Mouse (Mus musculus) ES-E14 (cell line): ENCODE results near the gene Gabbr2. TPM values are rescaled to one million over a fixed set of nuclear protein-coding genes. Genes with fewer than 3 reads are reported as not detected.

Experiments
- DNase-seq: peaks from one replicate; pipeline ENCODE4 v3.0.0-alpha.2; 2013; ENCODE audit warnings: low read depth, low spot score
- H3K27ac ChIP-seq: 2 replicates; pipeline ENCODE4 v1.5.1; 2012; ENCODE audit warnings: low read depth, mild to moderate bottlenecking, low read length, moderate library complexity, mixed read lengths; ENCODE audit not compliant: poor library complexity, insufficient read depth, severe bottlenecking
- H3K36me3 ChIP-seq: 2 replicates; pipeline ENCODE4 v1.6.1; 2012; ENCODE audit warnings: mild to moderate bottlenecking, low read length, moderate library complexity, mixed read lengths; ENCODE audit not compliant: control insufficient read depth, poor library complexity, insufficient read depth, severe bottlenecking
- H3K4me1 ChIP-seq, 2 experiments: fragments of 150-350 bp in 1 of 2; sonication (generic) in 1 of 2; 2 replicates each; pipeline ENCODE4 v1.6.1; 2012; ENCODE audit warnings: low read length in 2 of 2, mild to moderate bottlenecking in 1 of 2, mixed read lengths in 1 of 2; ENCODE audit not compliant: control insufficient read depth in 2 of 2, insufficient read depth in 2 of 2, poor library complexity in 1 of 2
- H3K4me3 ChIP-seq, 2 experiments: fragments of 150-350 bp in 1 of 2; sonication (generic) in 1 of 2; 2 replicates each; pipeline ENCODE4 v1.5.1; 2012; ENCODE audit warnings: low read length in 2 of 2, low read depth in 1 of 2, mild to moderate bottlenecking in 1 of 2, mixed read lengths in 1 of 2; ENCODE audit not compliant: insufficient read depth in 1 of 2, poor library complexity in 1 of 2, severe bottlenecking in 1 of 2
- H3K9ac ChIP-seq: 2 replicates; pipeline ENCODE4 v1.6.1; 2012; ENCODE audit warnings: low read depth, mild to moderate bottlenecking, low read length, mixed read lengths; ENCODE audit not compliant: poor library complexity, insufficient read depth, severe bottlenecking
- H3K9me3 ChIP-seq: fragments of 150-350 bp; sonication (generic); 2 replicates; pipeline ENCODE4 v1.6.1; 2012; ENCODE audit warnings: low read depth, mild to moderate bottlenecking, low read length; ENCODE audit not compliant: control insufficient read depth, insufficient read depth
- CHD2 ChIP-seq: IDR thresholded peaks from 2 replicates; pipeline ENCODE4 v1.6.1; 2014; ENCODE audit warnings: mild to moderate bottlenecking, low read depth, low read length, inconsistent platforms
- HCFC1 ChIP-seq: IDR thresholded peaks from 2 replicates; pipeline ENCODE4 v1.6.1; 2012; ENCODE audit warnings: low read length, inconsistent platforms, borderline replicate concordance; ENCODE audit not compliant: insufficient read depth
- MAFK ChIP-seq: IDR thresholded peaks from 2 replicates; pipeline ENCODE4 v1.6.1; 2014; ENCODE audit warnings: mild to moderate bottlenecking, low read depth, low read length, inconsistent platforms; ENCODE audit not compliant: insufficient read depth
- ZC3H11A ChIP-seq: IDR thresholded peaks from 2 replicates; pipeline ENCODE4 v1.6.1; 2012; ENCODE audit warnings: low read depth, mild to moderate bottlenecking, inconsistent platforms, low read length, borderline replicate concordance
- ZNF384 ChIP-seq: IDR thresholded peaks from 2 replicates; pipeline ENCODE4 v1.6.1; 2012; ENCODE audit warnings: low read depth, low read length, inconsistent platforms
- in situ Hi-C, 2 experiments: fragments of 600-800 bp; cut with MboI; formaldehyde crosslinking; loops; one replicate each; pipeline ENCODE4 v1.15.1; 2025; ENCODE audit warnings: low sequenced_read_pairs in 2 of 2, inconsistent platforms in 1 of 2; ENCODE audit not compliant: unreplicated experiment in 2 of 2
- total RNA-seq: library from RNA; depleted of rRNA; stranded (reverse); fragments of 300-350 nt; gene quantifications from 2 replicates; pipeline ENCODE4 v1.2.3, GENCODE M21; 2012

Gene Gabbr2
- total RNA-seq, 1 experiment: 0.09 TPM

DNA sequence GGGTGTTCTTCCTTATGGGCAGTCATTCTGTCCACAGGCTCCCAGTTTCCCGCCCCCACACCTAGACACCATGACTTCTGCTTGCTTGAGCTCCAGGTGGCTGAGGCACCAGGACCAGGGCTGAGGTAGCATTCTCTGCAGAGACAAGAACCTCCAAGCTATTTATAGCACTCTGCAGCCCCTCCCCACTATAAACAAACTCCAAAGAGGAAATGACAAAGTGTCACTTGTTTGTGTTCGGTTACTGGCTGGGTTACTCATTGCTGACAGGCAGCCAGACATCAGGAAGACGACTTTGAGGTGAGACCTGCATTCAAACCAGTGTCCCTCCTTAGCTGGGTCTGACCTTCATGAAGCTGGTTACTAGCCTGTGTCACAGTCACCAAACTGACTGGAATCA, 23.5 kb upstream of the Gabbr2 start:
- in situ Hi-C loops: loop anchor here in 1 of 2 experiments (10.0 kb wide), 1 partner anchor 330 kb away; no protein-coding TSS in a partner anchor
- no peak for DNase-seq
- no peak overlapping the region for H3K27ac ChIP-seq
- TF ChIP-seq CHD2: no peak
- H3K9ac ChIP-seq: no peak overlapping the region
- H3K4me3 ChIP-seq: no peak overlapping the region
- no peaks in the 10 kb centered on the region for H3K36me3 ChIP-seq
- H3K4me1 ChIP-seq: no peaks in the 10 kb centered on the region
- H3K9me3 ChIP-seq: no peaks in the 10 kb centered on the region

DNA sequence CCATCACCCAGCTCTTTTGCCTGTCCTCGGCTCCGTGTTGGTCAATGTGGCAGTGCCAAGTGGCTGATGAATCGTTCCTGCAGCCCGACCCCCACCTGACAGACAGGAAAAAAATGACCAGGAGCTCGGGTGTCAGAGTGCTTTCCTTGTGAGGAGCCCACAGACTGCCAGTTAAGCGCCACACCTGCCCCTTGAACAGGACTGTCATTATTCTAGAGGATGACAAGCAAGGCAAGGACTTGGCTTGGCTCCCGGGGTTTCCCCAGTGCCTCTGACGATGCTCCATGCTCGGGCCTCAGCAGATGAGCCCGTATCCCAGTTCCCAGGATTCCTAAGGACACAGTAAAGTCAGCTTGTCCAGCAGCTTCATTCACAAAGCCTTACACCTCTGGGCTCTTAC, 20.8 kb upstream of the Gabbr2 start:
- DNase-seq: no peak
- Histone ChIP-seq H3K36me3 (no peaks in the 10 kb centered on the region), H3K27ac (no peak overlapping the region), H3K9me3 (no peaks in the 10 kb centered on the region), H3K4me3 (no peak overlapping the region), H3K4me1 (no peaks in the 10 kb centered on the region), H3K9ac (no peak overlapping the region)
- no peak for TF ChIP-seq MAFK
- TF ChIP-seq ZC3H11A: no peak
- TF ChIP-seq ZNF384: no peak
- no peak for TF ChIP-seq CHD2
- no peak for TF ChIP-seq HCFC1
- in situ Hi-C loops: loop anchor here in 1 of 2 experiments (10.0 kb wide), 1 partner anchor 328 kb away; no protein-coding TSS in a partner anchor

DNA sequence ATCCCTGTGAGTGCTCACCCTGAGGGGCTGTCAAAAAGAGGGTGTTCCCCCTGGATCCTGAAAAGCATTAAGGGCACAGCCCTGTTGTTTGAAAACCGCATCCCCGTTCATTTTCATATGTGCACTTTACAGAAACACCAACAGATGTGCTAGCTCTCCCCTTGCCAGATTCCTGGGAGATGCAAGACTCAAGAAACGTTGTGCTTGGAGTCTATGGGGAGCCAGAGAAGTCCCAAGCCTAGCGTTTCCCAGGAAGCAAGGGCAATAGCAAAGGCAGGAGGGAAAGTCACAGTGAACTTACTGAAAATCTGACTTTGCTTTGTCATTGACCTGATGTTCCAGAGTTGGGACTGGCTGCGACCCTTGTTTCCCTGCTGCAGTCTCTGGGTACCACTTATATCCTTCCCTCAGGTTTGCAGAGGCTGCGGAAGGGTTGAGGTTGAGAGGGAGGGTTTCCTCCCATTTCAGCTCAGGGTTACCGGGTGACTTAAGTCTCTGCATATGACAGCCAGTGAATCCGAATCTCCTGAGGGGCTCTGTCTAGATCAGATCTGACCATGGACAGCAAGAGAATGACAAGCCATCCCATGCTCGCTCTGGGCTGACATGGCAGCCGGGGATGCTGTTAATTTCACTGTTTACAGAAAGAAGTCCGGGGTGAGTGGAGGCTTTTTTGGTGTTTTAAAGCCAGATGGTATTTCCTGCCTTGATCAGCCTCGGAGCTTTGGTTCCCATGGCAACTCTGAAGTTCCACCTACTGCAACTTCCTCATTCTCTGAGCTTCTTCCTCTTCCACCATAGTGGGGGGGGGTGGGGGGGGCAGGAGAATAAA, 18.9 kb upstream of the Gabbr2 start:
- in situ Hi-C loops: loop anchor here in 1 of 2 experiments (10.0 kb wide), 1 partner anchor 326 kb away; no protein-coding TSS in a partner anchor
- no peak overlapping the region for H3K9ac ChIP-seq
- H3K4me1 ChIP-seq: no peaks in the 10 kb centered on the region
- H3K4me3 ChIP-seq: no peak overlapping the region
- no peaks in the 10 kb centered on the region for H3K36me3 ChIP-seq
- TF ChIP-seq MAFK: no peak
- TF ChIP-seq ZNF384: no peak
- TF ChIP-seq CHD2: no peak
- TF ChIP-seq HCFC1: no peak
- TF ChIP-seq ZC3H11A: no peak
- DNase-seq: no peak
- no peaks in the 10 kb centered on the region for H3K9me3 ChIP-seq
- H3K27ac ChIP-seq: no peak overlapping the region

DNA sequence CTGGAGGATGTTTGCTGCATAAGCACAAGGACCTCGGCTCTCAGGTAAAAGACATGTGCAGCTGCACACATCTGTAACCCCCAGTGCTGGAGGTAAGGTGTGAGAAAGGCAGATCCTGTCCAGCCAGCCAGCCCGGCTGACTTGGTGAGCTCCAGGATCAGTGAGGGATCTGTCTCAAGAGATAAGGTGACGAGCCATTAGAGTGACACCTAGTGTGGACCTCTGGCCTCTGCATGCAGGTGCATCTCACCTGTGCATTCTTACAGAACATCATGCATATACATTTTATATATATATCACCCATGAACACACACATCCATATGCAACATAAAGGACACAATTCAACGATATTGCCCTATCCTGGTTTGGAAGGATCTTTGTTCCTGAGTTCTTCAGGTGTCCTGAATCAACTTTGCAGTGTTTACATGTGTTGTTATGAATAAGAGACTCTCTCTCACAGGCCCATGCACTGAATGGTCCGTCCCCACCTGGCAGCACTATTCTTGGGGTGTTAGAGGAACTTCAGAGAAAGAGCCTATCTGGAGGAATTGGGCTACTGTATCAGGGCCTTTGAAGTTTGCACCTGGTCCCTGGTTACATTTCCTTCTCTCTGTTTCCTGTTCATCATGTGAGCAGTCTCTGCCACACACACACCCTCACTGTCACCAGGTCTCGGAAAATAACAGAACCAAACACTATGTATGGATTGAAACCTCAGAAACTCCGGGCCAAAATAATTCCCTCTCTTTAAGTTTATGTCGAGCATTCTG, 9.1 kb upstream of the Gabbr2 start:
- Histone ChIP-seq H3K4me1 (no peaks in the 10 kb centered on the region), H3K9me3 (no peaks in the 10 kb centered on the region), H3K27ac (no peak overlapping the region), H3K9ac (no peak overlapping the region), H3K4me3 (no peak overlapping the region), H3K36me3 (no peaks in the 10 kb centered on the region)
- no peak for DNase-seq
- TF ChIP-seq CHD2: no peak
- in situ Hi-C loops: no loop called here

DNA sequence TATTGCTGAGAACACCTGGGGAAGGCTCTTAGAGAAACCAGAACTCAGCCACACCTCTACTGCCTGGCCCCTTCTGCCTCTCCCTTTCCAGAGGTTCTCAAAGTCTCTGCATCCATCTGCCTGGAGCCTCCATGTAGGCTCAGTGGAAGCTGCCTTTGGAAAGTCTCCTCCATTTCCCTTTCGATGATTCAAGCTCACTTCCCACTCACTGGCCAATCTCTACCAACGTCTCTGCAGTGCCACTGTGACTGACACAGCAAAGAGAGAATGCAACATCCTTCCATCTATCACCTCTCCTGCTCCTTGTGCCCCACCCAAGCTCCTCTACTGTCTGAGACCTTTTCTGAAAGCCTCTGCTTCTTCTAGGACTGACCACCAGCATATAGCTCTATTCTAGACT, 6.3 kb upstream of the Gabbr2 start:
- no peak overlapping the region for H3K4me3 ChIP-seq
- no peaks in the 10 kb centered on the region for H3K9me3 ChIP-seq
- no peak for DNase-seq
- no peaks in the 10 kb centered on the region for H3K4me1 ChIP-seq
- no peak overlapping the region for H3K9ac ChIP-seq
- H3K27ac ChIP-seq: no peak overlapping the region
- in situ Hi-C loops: no loop called here
- H3K36me3 ChIP-seq: no peaks in the 10 kb centered on the region
- TF ChIP-seq HCFC1 (no peak), ZC3H11A (no peak), CHD2 (no peak), ZNF384 (no peak), MAFK (no peak)
